Mouse (Mus musculus) right cerebral cortex, postnatal 25 days (tissue): ENCODE measurements around the gene Zcwpw1.
"Not testable (repeated sequence)": the region's sequence is repeated elsewhere in the genome, so short reads cannot be mapped to it uniquely, and the experiment has no call there.

Experiments used
- DNase-seq: peaks from one replicate; pipeline ENCODE4 v3.0.0; 2022

Zcwpw1 gene

DNA sequence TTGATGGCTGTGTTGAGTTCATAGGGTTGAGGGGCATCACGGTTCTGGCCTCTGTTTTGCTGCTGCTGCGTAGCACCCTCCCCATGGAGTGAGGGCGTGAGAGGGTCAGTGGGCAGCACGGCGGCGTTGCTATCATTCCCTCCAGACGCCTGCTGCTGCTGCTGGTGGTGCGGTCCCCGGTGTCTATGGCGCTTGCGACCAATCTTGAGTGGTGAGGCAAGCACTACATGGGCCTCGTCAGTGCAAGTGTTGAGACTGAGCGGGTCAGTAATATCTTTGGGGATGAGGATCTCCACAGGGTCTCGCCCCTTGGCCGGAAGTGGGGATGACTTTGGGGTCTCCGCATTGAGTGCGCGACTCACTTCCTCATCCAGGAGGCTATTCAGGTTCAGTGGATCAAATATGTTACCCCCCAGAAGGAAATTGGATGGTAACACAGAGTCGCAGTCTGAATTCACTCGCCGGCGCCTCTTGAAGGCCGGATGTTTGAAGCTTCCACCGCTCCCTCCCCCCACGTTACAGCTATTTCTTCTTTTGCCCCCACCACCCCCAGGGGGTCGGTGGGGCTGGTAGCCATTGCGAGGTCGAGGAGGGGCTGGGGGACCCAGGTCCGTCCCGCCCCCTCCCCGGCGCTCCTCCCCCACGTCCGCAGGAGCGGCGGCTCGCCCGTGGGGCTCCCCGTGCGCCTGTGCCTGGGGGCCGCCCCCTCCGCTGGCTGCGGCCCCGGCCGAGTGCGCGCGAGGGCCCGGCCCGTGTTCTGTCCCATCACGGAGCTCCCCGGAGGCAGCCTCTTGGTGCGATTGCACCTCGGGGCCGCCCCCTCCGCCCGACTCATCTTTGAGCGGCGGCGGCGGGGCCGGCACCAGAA is 2.2 kb upstream of the Zcwpw1 start:
- no peak for DNase-seq

DNA sequence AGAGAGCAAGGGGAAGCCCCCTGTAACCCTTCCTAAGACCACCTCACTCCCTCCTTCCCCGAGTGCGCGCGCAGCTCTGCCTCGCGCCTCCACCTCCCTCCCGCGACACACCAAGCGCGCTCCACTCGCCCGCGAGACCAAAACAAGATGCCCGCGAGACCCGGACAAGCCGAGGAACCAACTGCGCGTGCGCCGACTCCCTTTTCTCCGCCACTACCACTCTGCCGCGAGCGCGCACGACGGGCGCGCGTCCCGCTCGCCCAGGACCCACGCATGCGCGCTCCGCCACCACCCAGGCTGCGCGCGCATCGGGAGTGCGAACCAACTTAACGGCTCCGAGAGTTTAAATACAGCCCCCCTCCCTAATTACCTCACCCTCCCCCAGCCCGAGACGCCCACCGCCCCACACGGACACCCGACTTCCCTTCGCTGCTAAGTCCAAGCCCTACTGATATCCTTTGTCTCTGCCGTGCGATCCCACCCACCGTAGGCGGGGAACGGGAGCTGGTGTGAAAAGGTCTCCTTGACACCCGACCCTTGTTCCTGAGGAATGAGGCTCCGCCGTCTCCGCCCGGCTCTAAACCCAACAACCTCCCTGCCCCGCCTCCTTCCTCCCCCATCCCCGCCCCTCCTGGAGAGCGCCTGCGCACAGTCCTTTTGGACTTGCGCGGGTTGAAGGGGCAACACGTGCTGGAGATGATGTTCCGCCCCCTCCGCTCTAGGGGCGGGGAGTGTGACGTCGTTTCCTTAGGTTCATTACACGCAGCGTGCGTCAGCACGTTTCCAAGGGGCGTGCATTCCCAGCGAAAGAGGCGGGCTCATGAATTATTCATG is 1.3 kb upstream of the Zcwpw1 start:
- peak; percentile 98 for DNase-seq

DNA sequence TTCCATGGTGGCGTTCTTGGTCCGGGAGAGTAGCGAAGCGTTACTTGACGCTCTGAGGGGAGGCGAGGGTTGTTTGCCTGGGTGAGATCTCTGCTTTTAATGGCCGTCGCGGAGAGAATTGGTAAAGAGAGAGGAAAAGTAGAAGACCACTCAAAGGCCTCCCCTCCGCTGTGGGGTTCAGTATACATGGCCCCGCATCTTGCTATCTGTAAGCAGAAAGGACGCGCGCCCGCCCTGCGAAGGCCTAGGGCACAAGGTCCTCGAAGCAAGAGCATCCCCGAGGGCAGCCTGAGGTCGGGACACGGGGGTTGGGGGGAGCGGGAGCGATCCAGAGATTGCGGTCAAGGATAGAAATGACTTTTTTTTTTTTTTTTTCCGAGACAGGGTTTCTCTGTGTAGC is 573 bp downstream of the Zcwpw1 start:
- no peak for DNase-seq

DNA sequence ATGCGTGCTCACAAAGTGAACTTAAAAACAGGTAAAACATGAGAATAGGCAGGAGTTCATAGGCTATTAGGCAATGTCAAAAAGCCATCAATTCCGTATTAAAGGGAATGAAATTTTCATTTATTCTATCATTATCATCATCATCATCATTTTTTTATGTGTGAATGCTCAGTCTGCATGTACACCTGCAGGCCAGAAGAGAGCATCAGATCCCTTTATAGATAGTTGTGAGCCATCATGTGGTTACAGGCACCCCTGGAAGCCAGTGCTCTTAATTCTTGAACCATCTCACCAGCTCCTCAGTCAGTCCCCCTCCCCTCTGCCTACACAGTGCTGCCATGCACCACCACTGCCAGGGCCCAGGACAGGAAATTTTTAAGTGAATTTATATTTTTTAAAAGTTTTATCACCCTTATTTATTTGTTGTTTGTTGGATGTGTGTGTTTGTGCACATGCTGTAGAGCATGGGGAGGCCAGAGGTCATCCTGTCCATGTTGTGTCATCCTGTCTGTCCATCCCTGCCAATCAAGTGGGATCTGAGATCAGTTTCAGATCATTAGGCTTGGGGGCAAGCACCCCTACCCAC is 1.4 kb downstream of the Zcwpw1 start:
- no peak for DNase-seq

DNA sequence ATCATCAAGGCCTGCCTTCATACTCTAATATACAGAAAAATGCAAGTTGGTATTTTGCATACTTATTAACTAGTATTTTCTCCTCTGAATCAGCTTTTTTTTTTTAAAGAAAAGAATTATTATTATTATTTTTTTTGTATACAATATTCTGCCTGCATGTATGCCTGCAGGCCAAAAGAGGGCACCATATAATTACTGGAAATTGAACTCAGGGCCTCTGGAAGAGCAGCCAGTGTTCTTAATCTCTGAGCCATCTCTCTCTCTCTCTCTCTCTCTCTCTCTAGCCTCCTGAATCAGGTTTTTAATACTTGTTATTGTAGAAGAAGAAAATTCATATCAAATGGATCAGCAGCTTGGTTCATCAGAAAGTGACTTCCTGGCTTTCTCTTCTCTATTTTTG is 4.0 kb downstream of the Zcwpw1 start:
- DNase-seq: no peak

DNA sequence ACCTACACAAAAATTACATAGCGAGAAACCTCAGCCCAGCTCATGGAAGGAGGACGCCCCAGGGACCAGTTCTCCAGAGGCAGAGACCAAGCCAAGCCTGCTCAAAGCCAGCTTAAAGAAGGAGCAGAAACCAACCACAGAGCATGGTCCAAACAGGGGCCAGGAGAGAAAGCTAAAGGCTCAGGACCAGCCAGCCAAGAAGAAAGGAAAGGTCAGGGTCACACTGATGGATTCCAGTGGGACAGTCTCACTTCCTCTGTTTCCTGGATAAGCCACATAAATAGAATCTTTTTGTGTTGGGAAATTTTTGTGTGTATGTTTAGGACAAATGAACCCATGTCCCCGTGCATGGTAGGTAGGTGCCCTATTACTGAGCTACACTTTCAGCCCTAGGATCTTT is 9.0 kb downstream of the Zcwpw1 start:
- no peak for DNase-seq

DNA sequence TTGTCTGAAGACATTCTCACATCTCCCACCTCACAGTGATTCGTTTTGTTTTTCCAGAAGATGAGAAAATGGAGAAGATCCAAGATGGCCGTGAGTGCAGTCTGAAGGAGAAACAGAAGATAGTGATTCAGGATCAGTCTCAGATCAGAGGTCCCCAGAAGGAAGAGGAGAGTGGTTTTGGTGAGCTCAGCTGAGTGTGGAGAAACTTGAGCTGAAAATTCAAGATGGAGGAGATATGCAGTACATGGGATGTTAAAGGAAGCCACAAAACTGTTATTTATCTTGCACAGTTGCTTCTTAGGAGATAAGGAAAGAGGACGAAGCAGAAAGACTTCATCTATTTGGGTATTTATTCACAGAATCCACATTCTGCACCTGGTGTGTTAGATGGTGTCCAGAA is 13.3 kb downstream of the Zcwpw1 start:
- no peak for DNase-seq

DNA sequence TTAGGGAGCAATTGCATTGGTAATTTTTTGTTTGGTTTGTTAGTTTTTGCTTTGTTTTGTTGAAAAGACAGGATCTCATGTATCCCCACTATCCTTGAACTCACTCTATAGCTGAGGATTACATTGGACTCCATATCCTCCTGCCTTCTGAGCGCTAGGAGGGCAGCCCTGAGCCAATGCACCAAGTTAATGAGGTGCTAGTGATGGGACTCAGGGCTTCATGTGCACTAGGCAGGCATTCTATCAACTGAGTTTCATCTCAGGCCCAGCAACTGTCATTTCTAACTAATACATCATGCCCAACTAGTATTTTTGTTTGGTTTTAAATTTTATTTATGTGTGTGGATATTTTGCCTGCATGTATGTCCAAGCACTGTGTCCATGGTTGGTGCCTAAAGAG is 18.6 kb downstream of the Zcwpw1 start:
- DNase-seq: no peak

DNA sequence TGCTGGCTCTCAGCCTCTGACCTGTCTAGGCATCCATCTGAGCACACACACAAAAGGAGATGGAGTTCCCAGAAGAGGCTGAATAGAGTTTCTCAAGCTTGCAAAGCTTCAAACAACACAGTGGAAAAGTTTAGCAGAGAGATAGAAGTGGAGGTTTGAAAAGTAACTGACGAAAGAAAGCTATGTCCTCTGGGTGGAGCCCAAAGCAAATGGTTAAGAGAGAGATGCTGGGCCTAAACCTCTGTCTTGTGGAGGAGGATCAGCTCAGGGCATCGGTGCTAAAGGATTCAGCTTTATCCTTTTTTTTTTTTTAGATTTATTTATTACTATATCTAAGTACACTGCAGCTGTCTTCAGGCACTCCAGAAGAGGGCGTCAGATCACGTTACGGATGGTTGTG is 20.7 kb downstream of the Zcwpw1 start:
- no peak for DNase-seq

DNA sequence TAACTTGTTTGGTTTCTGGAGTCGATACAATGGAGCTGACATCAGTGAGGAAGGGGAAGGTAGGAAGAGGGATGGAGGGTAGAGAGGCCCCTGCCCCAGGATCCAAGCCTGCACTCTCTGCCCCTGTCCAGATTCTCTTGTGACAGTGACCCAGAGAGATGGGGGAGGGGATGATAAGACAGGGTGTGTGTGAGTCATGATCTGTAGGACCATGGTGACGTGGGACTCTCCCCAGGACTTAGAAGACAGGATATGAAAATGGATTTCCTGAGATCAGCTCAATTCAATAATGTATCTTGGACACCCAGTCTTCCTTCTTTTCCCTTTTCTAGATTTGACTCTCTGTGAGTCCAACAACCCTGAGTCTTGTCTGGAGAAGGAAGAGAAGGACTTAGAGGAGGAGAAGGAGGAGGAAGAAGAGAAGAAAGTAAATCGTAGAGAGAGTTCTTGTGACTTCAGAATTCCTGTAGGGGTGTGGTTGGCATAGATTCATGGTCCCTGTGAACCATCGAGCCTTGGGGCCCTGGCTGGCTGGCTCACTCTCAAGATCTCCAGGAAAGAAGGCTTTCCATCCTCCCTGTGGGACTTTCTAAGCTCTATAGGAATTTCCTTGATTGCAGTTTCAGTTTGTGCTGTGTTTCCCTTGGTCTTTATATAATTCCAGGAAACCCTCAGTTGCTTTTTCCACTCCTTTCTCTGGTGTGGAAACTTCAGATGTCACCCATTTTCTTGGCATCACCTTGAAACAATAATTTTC is 30.0 kb downstream of the Zcwpw1 start:
- DNase-seq: no peak

DNA sequence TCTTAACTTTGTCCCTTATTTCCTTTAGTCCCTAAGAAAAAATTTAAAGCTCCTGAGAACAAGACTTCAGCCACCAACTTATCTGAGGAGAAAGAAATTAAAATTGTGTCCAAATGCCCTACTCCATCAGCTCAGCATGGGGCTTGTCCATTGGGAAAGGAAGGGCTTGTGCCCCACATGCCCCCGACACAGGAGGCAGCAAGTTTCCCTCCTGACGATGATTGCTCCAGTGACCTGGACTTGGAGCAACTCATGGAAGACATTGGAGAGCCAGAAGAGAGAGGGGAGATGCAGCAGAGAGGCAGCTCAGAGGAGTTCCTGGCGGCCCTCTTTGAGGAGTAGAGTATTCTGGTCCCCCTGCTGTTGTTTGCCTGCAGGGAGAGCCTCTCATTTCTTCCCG is 34.5 kb downstream of the Zcwpw1 start:
- DNase-seq: no peak

DNA sequence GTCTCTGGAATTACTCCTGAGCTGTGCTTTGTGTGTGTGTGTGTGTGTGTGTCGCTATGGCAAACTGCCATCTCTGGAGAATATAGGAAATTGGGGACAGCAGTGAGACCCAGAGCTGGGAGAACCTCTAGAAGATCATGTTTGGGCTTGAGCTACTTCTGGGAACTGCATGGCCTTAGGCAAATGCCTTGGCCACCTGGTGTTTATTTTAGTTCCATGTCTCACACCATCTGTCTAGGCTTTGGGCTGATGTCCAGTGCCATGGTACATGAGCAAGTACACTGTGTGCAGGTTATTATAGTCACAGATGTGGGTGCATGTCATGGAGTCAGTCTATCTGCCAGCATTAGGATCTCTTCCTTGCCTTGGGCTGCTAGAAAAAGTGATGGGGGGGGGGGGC is 35.0 kb downstream of the Zcwpw1 start:
- no peak for DNase-seq

DNA sequence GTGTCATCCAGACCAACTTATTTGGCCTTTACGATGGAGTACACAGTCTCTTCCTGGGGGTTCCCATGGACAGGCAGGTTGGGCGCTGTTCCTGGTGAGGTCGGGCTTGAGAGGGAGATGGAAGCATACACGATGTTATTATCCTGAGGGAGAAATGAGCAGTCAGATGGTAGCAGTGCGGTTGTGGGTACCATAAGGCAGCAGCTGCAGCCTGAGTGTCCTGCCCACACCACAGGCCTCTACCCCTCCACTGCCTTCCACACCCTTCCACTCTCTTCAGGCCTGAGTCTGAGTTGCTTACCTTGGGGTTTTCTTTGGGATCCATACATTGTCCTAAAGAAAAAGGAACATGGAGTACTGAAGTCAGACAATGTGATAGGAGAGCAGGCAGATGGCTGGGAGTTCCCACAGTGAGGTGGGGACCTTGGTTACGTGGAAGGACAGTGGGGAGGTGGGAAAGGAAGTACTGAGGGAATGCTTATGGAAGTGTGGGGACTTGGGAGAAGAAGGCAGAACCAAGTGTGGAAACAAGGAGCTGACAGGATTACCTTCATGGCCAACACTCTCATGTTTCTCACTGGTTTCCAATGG is 36.0 kb downstream of the Zcwpw1 start:
- DNase-seq: no peak

DNA sequence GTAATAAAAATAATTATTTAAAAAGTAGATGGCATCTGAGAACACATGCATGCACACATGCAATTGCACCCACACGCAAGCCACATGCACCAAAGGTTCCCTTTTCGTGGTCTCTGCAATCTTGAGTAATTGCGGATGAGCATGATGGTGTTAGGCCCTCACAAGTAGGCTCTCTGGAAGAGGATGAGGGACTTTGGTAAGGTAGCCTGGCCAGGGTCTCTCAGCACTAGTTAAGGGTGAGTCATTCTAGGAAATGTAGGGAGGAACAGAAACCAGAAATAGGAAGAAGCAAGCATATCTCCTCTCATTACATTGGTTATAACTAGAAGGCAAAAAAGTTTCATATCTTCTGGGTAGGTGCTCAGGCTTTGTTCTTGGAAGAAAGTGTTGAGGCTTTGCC is 37.4 kb downstream of the Zcwpw1 start:
- DNase-seq: no peak

DNA sequence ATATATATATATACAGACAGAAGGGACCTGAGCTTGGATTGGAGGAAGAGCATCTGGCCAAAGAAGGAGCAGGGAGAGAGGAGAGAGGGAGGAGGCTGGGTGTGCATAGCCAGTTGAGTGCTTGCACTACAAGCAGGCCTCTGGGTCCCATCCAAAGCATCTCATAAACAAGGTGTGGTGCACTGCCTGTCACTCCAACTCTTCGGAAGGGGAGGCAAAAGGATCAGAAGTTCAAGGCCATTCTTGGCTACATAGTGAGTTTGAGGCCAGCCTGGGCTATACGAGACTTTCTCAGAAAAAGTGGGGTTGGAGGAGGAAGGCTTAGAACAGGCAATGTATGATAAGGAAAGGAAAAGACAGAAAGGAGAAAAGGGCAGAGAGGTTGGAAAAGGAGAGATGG is 38.4 kb downstream of the Zcwpw1 start:
- no peak for DNase-seq

DNA sequence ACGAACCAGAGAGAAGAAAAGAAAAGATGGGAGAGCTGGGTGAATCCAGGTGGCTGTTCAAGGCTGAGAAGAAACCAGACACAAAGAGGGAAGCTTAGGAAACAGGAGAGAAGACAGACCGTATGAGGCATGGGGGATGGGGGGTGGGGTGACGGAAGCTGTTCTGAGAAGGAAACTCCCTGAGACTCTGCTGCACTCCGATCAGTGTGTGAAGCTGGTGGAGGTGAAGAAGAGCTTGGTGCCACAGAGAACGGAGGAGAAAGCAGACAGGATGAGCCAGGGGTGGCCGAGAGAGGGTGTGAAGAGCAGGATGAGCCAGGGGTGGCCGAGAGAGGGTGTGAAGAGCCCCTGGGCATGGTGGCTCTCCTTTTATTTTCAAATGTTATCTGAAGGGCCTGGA is 38.8 kb downstream of the Zcwpw1 start:
- DNase-seq: no peak

DNA sequence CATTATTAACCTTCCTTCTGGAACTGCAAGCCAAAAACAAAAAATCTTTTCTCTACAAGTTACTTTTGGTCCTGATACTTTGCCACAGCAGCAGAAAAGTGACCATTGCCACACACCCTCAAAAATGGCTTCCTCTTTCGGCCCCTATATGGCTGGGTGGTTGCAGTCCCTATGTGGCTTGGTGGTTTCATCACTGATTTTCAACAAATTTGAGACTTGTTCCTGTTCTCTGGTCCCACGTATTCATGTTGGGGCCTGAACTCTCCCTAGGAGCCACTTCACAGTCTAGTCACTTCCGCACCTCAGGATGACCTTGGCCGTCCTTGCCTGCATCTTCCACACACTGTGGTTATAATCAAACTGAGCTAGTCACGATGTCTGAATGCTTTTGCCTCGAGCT is 41.1 kb downstream of the Zcwpw1 start:
- DNase-seq: no peak

DNA sequence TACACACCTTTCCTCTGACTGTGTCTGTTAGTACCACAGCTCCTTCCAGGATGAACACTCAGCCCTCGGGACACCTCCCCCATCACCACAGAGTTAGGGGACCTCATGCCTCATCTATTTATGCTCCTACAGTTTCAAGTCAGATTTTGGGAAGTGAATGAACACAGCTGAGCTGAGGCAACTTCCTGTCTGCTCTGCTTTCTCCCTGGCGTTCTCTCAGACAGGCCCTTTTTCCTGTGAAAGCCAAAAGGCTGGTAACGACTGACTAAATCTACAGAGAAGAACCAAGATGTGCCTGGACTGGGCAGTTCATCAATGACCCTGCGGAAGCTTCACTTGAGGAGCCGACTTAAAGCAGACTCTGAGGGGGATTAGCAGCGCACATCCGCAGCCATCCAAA is 42.6 kb downstream of the Zcwpw1 start:
- no peak for DNase-seq

DNA sequence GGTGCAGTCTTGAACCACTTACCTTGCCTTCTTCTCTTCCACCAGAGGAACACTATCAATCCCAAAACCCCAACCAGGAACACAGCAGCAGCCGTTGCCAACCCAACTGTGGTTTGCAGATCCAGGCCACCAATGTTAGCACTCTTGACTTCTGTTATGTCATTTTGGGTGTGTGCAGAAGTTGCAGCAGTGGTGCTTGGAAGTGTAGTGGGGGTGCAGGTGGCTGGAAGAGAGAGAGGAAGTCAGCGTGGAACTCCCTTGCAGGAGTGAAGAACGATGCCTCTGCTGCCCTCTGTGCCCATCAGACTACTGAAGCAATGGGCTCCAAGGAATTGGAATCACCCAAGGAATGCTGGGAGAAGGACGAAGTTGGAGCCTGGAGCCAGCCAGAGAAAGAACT is 43.5 kb downstream of the Zcwpw1 start:
- no peak for DNase-seq

DNA sequence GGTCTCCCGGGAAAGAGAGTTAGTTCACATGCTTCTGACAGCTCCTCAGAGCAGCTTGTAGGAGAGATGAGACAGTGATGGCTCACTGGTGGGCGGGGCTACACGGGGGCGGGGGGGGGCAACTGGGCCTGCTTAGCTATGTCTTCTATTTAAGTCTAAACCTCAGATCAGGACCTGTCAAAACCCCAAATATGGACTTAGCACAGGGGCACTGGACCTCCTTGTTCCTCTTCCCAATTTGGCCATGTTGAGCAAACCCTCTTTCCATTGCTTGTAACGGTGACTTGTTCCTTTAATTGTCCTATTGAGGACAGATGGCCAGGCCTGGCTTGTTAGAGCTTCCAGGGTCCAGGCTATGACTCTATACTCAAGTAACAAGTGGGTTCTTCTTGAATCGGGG is 43.9 kb downstream of the Zcwpw1 start:
- DNase-seq: no peak

DNA sequence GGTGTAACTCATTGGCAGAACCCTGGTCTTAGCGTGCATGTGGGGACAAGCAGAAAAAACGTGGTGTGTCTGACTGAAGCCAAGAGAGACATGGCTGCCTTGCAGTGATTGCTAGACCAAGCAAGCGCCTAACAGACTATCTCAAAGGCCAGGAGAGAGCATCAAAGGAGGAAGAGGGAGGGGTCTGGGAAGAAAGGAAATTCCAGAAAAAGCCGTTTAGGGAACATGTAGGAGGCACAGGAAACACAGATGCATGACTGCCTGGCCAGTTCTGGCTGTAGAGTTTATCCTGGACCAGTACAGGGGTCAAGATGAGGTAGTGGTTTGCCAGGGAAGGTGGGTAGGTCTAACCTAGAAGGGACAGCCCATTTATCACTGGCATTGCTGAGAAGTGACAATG is 45.9 kb downstream of the Zcwpw1 start:
- DNase-seq: no peak

DNA sequence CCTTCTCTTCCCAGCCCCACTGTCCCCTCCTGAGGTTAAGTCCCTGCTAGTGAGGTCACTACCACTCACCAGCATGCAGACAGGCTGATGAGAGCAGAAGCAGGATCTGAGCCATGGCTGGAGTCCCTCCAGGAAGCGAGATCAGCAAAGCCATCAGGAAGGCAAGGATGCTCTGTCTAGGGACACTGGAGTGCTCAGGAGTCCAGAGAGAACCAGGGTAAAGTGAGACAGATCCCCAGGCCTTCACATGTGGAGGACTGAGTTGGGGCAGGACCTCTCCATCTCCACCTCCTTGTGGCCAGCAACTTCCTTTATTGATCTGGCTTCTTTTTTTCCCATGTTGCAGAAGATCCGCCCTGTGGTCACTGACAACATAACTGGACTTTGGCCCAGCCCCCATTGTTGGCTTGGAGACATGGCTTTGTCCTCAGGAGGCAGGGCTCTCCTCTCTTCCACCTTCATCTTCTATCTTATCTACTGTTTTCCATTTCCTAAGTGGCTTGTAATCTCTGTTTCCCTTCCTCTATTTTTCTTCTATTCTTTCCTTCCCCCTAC is 48.4 kb downstream of the Zcwpw1 start, which contains the start of gene Pilra:
Gene Pilra, minus strand, starts transcription at position 316 of the 555 bp plus-strand sequence.
- not testable (repeated sequence) for DNase-seq
